Mouse (Mus musculus) midbrain, embryonic 13.5 days (tissue): ENCODE data around the gene Atp4a. TPM values are rescaled to one million over a fixed set of nuclear protein-coding genes. Genes with fewer than 3 reads are reported as not detected.

Source experiments
- ATAC-seq: fragments of 200-750 bp; cut with Nextera tagmentation; 2 replicates; pipeline ENCODE4 v1.8.0; 2017; ENCODE audit warnings: mild to moderate bottlenecking, moderate TSS enrichment, moderate library complexity
- H3K27ac ChIP-seq: fragments of 300-500 bp; sonication (generic); 2 replicates; pipeline ENCODE4 v1.5.1; 2015; ENCODE audit warnings: inconsistent platforms, mild to moderate bottlenecking, moderate library complexity
- H3K27me3 ChIP-seq: fragments of 300-500 bp; sonication (generic); 2 replicates; pipeline ENCODE4 v1.6.1; 2015; ENCODE audit warnings: mild to moderate bottlenecking, inconsistent platforms
- H3K36me3 ChIP-seq: fragments of 300-500 bp; sonication (generic); 2 replicates; pipeline ENCODE4 v1.6.1; 2015; ENCODE audit warnings: mild to moderate bottlenecking, inconsistent platforms
- H3K4me1 ChIP-seq: fragments of 300-500 bp; sonication (generic); replicated peaks from 2 replicates; pipeline ENCODE4 v1.6.1; 2015; ENCODE audit warnings: inconsistent platforms
- H3K4me2 ChIP-seq: fragments of 300-500 bp; sonication (generic); replicated peaks from 2 replicates; pipeline ENCODE4 v1.6.1; 2015; ENCODE audit warnings: moderate library complexity, mild to moderate bottlenecking, inconsistent platforms
- H3K4me3 ChIP-seq: fragments of 300-500 bp; sonication (generic); replicated peaks from 2 replicates; pipeline ENCODE4 v1.5.1; 2015; ENCODE audit warnings: mild to moderate bottlenecking, inconsistent platforms
- H3K9ac ChIP-seq: fragments of 300-500 bp; sonication (generic); replicated peaks from 2 replicates; pipeline ENCODE4 v1.6.1; 2015; ENCODE audit warnings: mild to moderate bottlenecking, inconsistent platforms
- H3K9me3 ChIP-seq: fragments of 300-500 bp; sonication (generic); 2 replicates; pipeline ENCODE4 v1.6.1; 2016; ENCODE audit warnings: mild to moderate bottlenecking, inconsistent platforms
- WGBS: fragments of 180-500 bp; shearing (Covaris S2); methylation state at CpG from one replicate; pipeline ENCODE4 v1.1.7; 2015; 5-methylcytosine and 5-hydroxymethylcytosine counted together
- polyA plus RNA-seq: library from polyadenylated mRNA; unstranded; fragments of >200 nt; fragmentation: Nextera tagmentation; extraction: Ambion mirVana; gene quantifications from 2 replicates; pipeline ENCODE4 v1.2.1, GENCODE M21; 2015

Gene Atp4a
- polyA plus RNA-seq, 1 experiment from 2014 or later, result 0.62 TPM

DNA sequence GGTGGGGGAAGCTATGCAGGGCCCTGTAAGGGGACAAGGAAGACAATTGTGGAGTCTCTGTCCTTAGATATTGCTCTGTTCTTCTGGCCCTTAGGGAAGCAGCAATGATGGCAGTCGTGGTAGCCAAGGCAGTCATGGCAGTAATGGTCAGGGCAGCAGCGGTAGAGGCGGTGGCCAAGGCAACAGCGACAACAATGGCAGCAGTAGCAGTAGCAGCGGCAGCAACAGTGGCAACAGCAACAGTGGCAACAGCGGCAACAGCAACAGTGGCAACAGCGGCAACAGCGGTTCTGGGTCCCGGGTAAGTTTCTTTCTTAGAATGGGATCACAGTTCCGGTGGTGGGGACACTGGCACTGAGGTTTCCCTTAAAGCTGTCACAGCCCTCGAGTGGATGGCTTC is 53.2 kb downstream of the Atp4a start:
- no peak overlapping the region for H3K9ac ChIP-seq
- H3K4me2 ChIP-seq, result peak overlapping the region; percentile 25; the same call in 1 of the 2 replicates
- no peaks in the 10 kb centered on the region for H3K36me3 ChIP-seq
- no peak for ATAC-seq
- no peak overlapping the region for H3K27ac ChIP-seq
- H3K9me3 ChIP-seq, result no peaks in the 10 kb centered on the region
- H3K4me1 ChIP-seq, result 0 out of 2 replicates have a peak, but pooled peaks cover 2% of the 10 kb centered on the region
- H3K4me3 ChIP-seq, result no peak overlapping the region
- 0 out of 2 replicates have a peak, but pooled peaks cover 3% of the 10 kb centered on the region for H3K27me3 ChIP-seq
- WGBS, result 45% methylated on average over 11 of the region's 11 CpGs

DNA sequence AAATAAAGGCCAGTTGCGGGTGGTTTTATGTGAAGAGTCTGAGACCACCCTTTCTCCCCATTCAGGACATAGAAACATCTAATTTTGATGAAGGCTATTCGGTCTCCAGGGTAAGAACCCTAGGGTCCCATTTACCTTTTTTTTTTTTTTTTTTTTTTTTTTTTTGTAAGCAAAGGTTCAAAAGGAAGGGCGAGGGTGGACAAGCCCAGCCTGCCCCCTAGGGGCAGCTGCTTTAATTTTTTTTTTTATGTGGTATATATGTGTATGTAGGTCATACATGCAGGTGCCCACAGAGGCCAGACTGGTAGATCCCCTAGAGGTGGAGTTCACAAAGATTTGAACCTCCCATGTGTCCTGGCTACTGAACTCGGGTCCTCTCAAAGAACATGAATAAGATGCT is 54.4 kb downstream of the Atp4a start:
- 0 out of 2 replicates have a peak, but pooled peaks cover 3% of the 10 kb centered on the region for H3K27me3 ChIP-seq
- no peak overlapping the region for H3K9ac ChIP-seq
- H3K27ac ChIP-seq, result no peak overlapping the region
- 0 out of 2 replicates have a peak, but pooled peaks cover 2% of the 10 kb centered on the region for H3K4me1 ChIP-seq
- H3K4me3 ChIP-seq, result no peak overlapping the region
- ATAC-seq, result no peak
- no peak overlapping the region for H3K4me2 ChIP-seq
- H3K36me3 ChIP-seq, result no peaks in the 10 kb centered on the region
- H3K9me3 ChIP-seq, result no peaks in the 10 kb centered on the region
- whole genome bisulfite sequencing, result 90% methylated on average over 4 of the region's 4 CpGs

DNA sequence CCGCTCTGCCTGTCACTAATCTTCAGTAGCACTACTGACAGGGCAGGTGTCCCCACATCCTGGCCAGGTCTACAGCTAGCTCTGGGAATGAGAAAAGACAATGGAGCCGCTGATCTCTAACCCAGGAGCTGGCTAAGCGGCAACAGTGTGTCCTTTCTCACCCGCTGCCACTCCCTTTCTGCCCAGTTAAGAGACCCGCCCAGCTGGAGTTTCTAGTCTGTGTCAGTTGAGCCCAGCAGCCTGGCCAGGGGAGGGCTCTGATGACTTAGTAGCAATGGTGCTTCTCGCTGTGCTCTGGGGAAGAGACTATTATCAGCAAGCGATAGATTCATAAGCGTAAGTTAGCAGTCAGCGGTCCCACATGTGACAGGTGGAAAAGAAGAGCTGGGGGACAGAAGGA is 57.2 kb downstream of the Atp4a start:
- Histone ChIP-seq H3K9me3 (no peaks in the 10 kb centered on the region), H3K4me2 (no peak overlapping the region), H3K4me1 (0 out of 2 replicates have a peak, but pooled peaks cover 2% of the 10 kb centered on the region), H3K27ac (no peak overlapping the region), H3K27me3 (no peaks in the 10 kb centered on the region), H3K36me3 (no peaks in the 10 kb centered on the region), H3K9ac (no peak overlapping the region), H3K4me3 (no peak overlapping the region)
- WGBS, result 26% methylated on average over 9 of the region's 9 CpGs
- no peak for ATAC-seq

Other genes with a start within 250 kb of the Atp4a start
- not detected in 2 replicates for gene Prodh2, start 218.6 kb upstream of the Atp4a start, polyA plus RNA-seq
- gene Arhgap33, start 177.1 kb upstream of the Atp4a start, polyA plus RNA-seq, result 106 and 114 TPM in 2 replicates
- gene Hspb6, start 160.0 kb upstream of the Atp4a start, polyA plus RNA-seq, result 5.7 and 6.6 TPM in 2 replicates
- gene Proser3, start 159.9 kb upstream of the Atp4a start, polyA plus RNA-seq, result 8.7 and 12.3 TPM in 2 replicates
- gene Lin37, start 152.4 kb upstream of the Atp4a start, polyA plus RNA-seq, result 54.4 and 60.4 TPM in 2 replicates
- gene U2af1l4, start 148.9 kb upstream of the Atp4a start, polyA plus RNA-seq, result 92.5 and 102 TPM in 2 replicates
- gene Gm49396, start 148.9 kb upstream of the Atp4a start, polyA plus RNA-seq, result 20.7 and 22.6 TPM in 2 replicates
- 131 and 133 TPM in 2 replicates for gene Psenen, start 148.6 kb upstream of the Atp4a start, polyA plus RNA-seq
- 4.8 and 6.6 TPM in 2 replicates for gene Igflr1, start 146.8 kb upstream of the Atp4a start, polyA plus RNA-seq
- gene Kmt2b, start 123.5 kb upstream of the Atp4a start, polyA plus RNA-seq, result 12.9 and 13.3 TPM in 2 replicates
- 0.14 and 0.31 TPM in 2 replicates for gene Zbtb32, start 113.3 kb upstream of the Atp4a start, polyA plus RNA-seq
- 0.46 and 0.73 TPM in 2 replicates for gene Upk1a, start 99.4 kb upstream of the Atp4a start, polyA plus RNA-seq
- 1,046 and 1,055 TPM in 2 replicates for gene Cox6b1, start 86.1 kb upstream of the Atp4a start, polyA plus RNA-seq
- gene Etv2, start 76.4 kb upstream of the Atp4a start, polyA plus RNA-seq, result not detected in 2 replicates
- 130 and 153 TPM in 2 replicates for gene Rbm42, start 61.9 kb upstream of the Atp4a start, polyA plus RNA-seq
- gene Haus5, start 47.2 kb upstream of the Atp4a start, polyA plus RNA-seq, result 34.2 and 37.0 TPM in 2 replicates
- not detected in 2 replicates for gene Pmis2, start 40.6 kb upstream of the Atp4a start, polyA plus RNA-seq
- not detected in 2 replicates for gene 2200002J24Rik, start 13.3 kb upstream of the Atp4a start, polyA plus RNA-seq
- 200 and 203 TPM in 2 replicates for gene Tmem147, start 17.3 kb downstream of the Atp4a start, polyA plus RNA-seq
- gene Gapdhs, start 31.5 kb downstream of the Atp4a start, polyA plus RNA-seq, result 1.1 and 2.2 TPM in 2 replicates
- 2.3 TPM in 2 replicates for gene Sbsn, start 39.3 kb downstream of the Atp4a start, polyA plus RNA-seq
- 0.27 and 0.57 TPM in 2 replicates for gene Dmkn, start 51.5 kb downstream of the Atp4a start, polyA plus RNA-seq
- not detected in 2 replicates for gene Krtdap, start 75.7 kb downstream of the Atp4a start, polyA plus RNA-seq
- 0.17 and 0.50 TPM in 2 replicates for gene Ffar2, start 111.6 kb downstream of the Atp4a start, polyA plus RNA-seq
- gene Ffar3, start 144.0 kb downstream of the Atp4a start, polyA plus RNA-seq, result not detected in 2 replicates
- gene Ffar1, start 149.4 kb downstream of the Atp4a start, polyA plus RNA-seq, result not detected in 2 replicates
- gene Cd22, start 168.1 kb downstream of the Atp4a start, polyA plus RNA-seq, result not detected in 2 replicates
- 1.3 and 1.5 TPM in 2 replicates for gene Mag, start 202.7 kb downstream of the Atp4a start, polyA plus RNA-seq
- not detected in 2 replicates for gene Hamp2, start 212.5 kb downstream of the Atp4a start, polyA plus RNA-seq
- not detected in 2 replicates for gene Hamp, start 231.8 kb downstream of the Atp4a start, polyA plus RNA-seq
- gene Usf2, start 244.6 kb downstream of the Atp4a start, polyA plus RNA-seq, result 24.2 and 27.6 TPM in 2 replicates